Mouse (Mus musculus): ENCODE results near the gene Msl2. TPM values are rescaled to one million over a fixed set of nuclear protein-coding genes. Genes with fewer than 3 reads are reported as not detected.

Msl2 gene
- polyA plus RNA-seq, 1 experiment from 2014 or later, result 4.9 TPM

DNA sequence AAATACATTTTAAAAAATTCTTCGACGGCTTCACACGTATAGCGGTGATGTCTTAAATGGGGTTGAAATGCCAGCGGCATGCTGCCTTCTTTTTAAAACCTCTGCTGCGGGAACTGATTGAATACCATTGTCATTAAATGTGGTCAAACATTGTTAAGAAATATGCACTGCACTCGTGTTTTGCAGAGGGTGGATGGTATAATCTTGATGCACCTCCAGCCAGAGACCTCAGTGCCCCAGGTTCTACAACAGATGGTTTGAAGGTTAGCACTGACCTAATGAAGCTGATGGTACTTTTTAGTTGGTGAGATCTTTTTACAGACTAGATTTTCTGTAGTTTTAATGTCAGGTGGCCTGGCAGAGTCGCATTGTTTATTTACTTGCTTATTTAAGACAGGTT, 1.8 kb downstream of the Msl2 start:
- no peak for ATAC-seq (replicated peaks; ENCODE audit: low FRiP score)
- H3K27me3 ChIP-seq, result no peaks in the 10 kb centered on the region
- WGBS, result under 1% methylated on average over 8 of the region's 8 CpGs
- H3K36me3 ChIP-seq, result no peaks in the 10 kb centered on the region
- peaks cover 28% of the 10 kb centered on the region for H3K4me1 ChIP-seq
- peak overlapping the region; percentile 100; the same call in 1 of the 2 replicates for H3K27ac ChIP-seq
- H3K9ac ChIP-seq, result peak overlapping the region; percentile 97
- peak overlapping the region; percentile 77 for H3K4me2 ChIP-seq
- peak overlapping the region; percentile 98 for H3K4me3 ChIP-seq (replicated peaks)
- no peaks in the 10 kb centered on the region for H3K9me3 ChIP-seq (replicated peaks)

DNA sequence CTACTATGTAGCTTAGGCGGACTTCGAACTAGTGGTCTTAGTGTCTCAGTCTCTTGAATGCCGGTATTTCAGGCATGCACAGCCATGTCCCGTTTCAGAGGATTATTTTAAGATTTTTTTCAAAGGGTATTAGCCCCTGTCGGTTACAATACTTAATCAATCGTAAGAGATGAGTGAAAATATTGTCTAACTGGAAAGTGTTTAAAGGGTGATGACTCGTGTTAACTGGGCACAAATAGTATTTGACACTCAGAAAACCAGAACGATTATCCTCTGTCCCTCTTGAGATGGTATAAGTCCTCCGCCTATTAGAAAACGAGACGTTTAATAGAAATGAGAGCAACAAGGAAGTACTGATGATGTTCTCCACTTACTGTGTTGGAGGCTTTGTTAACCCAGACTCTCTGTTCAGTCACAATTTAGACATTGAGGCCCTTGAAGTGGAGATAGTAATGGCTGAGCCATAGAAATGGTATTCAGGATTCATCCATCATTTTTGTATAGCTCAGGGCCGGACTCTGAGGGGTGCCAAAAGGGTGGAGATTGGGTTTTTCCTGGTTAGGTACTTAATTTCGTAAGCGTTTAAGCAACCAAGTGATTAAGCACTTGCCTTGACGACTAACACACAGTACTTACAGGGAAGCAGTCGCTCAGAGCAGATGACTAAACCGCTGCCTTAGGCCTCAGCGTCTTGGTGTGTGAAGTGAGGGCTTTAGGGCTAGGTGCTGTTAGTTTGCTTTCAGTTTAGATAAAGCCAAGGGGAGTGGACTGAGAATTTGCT, 2.4 kb downstream of the Msl2 start:
- Histone ChIP-seq H3K27ac (peak overlapping the region; percentile 100), H3K4me3 (replicated peaks) (peak overlapping the region; percentile 98), H3K9ac (peak overlapping the region; percentile 97), H3K4me1 (peaks cover 28% of the 10 kb centered on the region), H3K4me2 (peak overlapping the region; percentile 77), H3K9me3 (replicated peaks) (no peaks in the 10 kb centered on the region), H3K36me3 (no peaks in the 10 kb centered on the region), H3K27me3 (no peaks in the 10 kb centered on the region)
- 1% methylated on average over 18 of the region's 18 CpGs for WGBS
- no peak for ATAC-seq (replicated peaks; ENCODE audit: low FRiP score)

DNA sequence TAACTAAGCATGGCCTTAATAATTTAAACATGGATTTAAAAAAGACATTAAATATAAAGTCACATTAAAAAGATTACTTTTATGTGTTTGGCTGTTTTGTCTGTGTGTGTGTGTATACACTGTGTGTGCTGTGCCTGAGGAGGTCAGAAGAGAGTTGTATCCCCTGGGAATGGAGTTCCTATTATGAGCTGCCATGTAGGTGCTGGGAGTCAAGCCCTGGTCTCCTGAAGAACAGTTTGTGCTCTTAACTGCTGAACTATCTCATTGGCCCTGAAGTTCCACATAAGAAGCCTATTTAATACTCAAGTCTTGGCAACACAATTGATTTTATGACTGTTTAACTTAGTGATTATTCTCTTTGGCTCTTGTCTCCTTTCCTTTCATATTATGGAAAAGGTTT, 3.6 kb downstream of the Msl2 start:
- no peaks in the 10 kb centered on the region for H3K9me3 ChIP-seq (replicated peaks)
- H3K36me3 ChIP-seq, result no peaks in the 10 kb centered on the region
- H3K4me2 ChIP-seq, result peak overlapping the region; percentile 77
- H3K4me1 ChIP-seq, result peaks cover 27% of the 10 kb centered on the region
- H3K4me3 ChIP-seq (replicated peaks), result peak overlapping the region; percentile 98
- no peak for ATAC-seq (replicated peaks; ENCODE audit: low FRiP score)
- H3K9ac ChIP-seq, result peak overlapping the region; percentile 97
- no peak overlapping the region for H3K27ac ChIP-seq
- no peaks in the 10 kb centered on the region for H3K27me3 ChIP-seq

GRCm38 (mm10) chr9:101078579-101078978, 4.7 kb downstream of the Msl2 start:
- Histone ChIP-seq H3K9me3 (replicated peaks) (no peaks in the 10 kb centered on the region), H3K27me3 (no peaks in the 10 kb centered on the region), H3K4me3 (replicated peaks) (peak overlapping the region; percentile 21), H3K27ac (no peak overlapping the region), H3K36me3 (peaks cover 2% of the 10 kb centered on the region; the same call in 1 of the 2 replicates), H3K9ac (0 out of 2 replicates have a peak overlapping the region, but pooled peaks have one; percentile 9), H3K4me1 (peaks cover 22% of the 10 kb centered on the region), H3K4me2 (peak overlapping the region; percentile 54)
- WGBS, result 63% methylated on average over 4 of the region's 4 CpGs
- no peak for ATAC-seq (replicated peaks; ENCODE audit: low FRiP score)

- H3K36me3 ChIP-seq, result peaks cover 11% of the 10 kb centered on the region
- no peak overlapping the region for H3K4me2 ChIP-seq
- no peak overlapping the region for H3K4me3 ChIP-seq (replicated peaks)
- 70% methylated on average over 3 of the region's 3 CpGs for WGBS
- H3K27me3 ChIP-seq, result no peaks in the 10 kb centered on the region
- H3K4me1 ChIP-seq, result peaks cover 22% of the 10 kb centered on the region
- ATAC-seq (replicated peaks; ENCODE audit: low FRiP score), result no peak
- H3K9ac ChIP-seq, result 0 out of 2 replicates have a peak overlapping the region, but pooled peaks have one; percentile 4
- H3K9me3 ChIP-seq (replicated peaks), result no peaks in the 10 kb centered on the region
- no peak overlapping the region for H3K27ac ChIP-seq
These were observed 6.3 kb downstream of the Msl2 start for GRCm38 (mm10) chr9:101080046-101080685.

DNA sequence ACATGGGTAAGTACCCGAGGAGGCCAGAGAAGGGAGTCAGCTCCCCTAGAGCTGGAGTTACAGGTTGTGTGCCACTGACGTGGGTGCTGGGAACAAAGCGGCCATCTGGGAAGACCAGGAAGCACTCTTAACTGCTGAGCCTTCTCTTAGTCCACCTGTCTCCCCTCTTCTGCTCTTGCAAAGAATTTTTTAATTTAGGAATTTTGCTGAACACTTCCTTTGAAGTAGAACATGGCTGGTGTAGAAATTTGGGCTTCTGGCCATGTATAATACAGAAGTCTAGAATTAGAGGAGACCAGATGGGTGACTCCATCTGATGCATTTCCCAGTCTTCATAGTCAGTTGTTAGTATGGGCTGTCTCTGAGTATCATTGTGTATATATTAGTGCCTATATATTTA, 9.8 kb downstream of the Msl2 start:
- H3K9ac ChIP-seq, result no peak overlapping the region
- no peak for ATAC-seq (replicated peaks; ENCODE audit: low FRiP score)
- H3K27ac ChIP-seq, result no peak overlapping the region
- H3K4me3 ChIP-seq (replicated peaks), result no peak overlapping the region
- WGBS, result 94% methylated on average over 3 of the region's 3 CpGs
- no peaks in the 10 kb centered on the region for H3K9me3 ChIP-seq (replicated peaks)
- peaks cover 11% of the 10 kb centered on the region for H3K36me3 ChIP-seq
- H3K4me2 ChIP-seq, result no peak overlapping the region
- H3K27me3 ChIP-seq, result no peaks in the 10 kb centered on the region
- H3K4me1 ChIP-seq, result peaks cover 10% of the 10 kb centered on the region

DNA sequence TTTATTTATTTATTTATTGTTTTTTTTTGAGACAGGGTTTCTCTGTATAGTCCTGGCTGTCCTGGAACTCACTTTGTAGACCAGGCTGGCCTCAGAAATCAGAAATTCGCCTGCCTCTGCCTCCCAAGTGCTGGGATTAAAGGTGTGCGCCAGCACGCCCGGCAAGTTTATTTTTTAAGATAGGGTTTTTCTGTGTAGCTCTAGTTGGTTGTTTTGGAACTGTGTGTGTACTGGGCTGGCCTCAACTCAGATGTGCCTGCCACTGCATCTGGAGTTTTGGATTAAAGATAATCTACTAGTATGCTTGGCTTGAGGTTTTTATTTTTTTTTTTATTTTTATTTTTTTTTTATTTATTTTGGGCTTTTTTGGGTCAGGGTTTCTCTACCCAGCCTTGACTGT, 21.5 kb downstream of the Msl2 start:
- Histone ChIP-seq H3K36me3 (peaks cover 19% of the 10 kb centered on the region), H3K4me1 (no peaks in the 10 kb centered on the region), H3K9ac (no peak overlapping the region), H3K27me3 (no peaks in the 10 kb centered on the region), H3K9me3 (replicated peaks) (peaks cover 5% of the 10 kb centered on the region; the same call in 1 of the 2 replicates), H3K27ac (no peak overlapping the region), H3K4me2 (no peak overlapping the region), H3K4me3 (replicated peaks) (no peak overlapping the region)
- ATAC-seq (replicated peaks; ENCODE audit: low FRiP score), result no peak
- 91% methylated on average over 4 of the region's 4 CpGs for WGBS

- ATAC-seq (replicated peaks; ENCODE audit: low FRiP score), result no peak
- Histone ChIP-seq H3K4me2 (no peak overlapping the region), H3K27ac (no peak overlapping the region), H3K36me3 (peaks cover 29% of the 10 kb centered on the region), H3K4me3 (replicated peaks) (no peak overlapping the region), H3K4me1 (no peaks in the 10 kb centered on the region), H3K27me3 (no peaks in the 10 kb centered on the region), H3K9me3 (replicated peaks) (peaks cover 5% of the 10 kb centered on the region; the same call in 1 of the 2 replicates), H3K9ac (no peak overlapping the region)
- 96% methylated on average over 3 of the region's 3 CpGs for WGBS
These were observed 22.6 kb downstream of the Msl2 start for GRCm38 (mm10) chr9:101096461-101096860.

DNA sequence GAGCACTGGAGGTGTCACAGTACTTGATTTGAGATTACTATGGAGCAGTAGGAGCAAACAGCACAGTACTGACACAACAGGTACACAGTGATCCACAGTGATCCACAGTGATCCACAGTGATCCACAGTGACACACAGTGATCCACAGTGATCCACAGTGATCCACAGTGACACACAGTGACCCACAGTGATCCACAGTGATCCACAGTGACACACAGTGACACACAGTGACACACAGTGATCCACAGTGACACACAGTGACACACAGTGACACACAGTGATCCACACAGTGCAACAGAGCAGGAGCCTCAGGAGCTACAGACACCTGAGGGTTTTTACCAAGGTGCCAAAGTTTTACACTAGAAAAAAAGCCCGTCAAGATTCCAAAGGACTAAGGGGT, 23.6 kb downstream of the Msl2 start:
- H3K27me3 ChIP-seq, result no peaks in the 10 kb centered on the region
- H3K4me3 ChIP-seq (replicated peaks), result no peak overlapping the region
- ATAC-seq (replicated peaks; ENCODE audit: low FRiP score), result no peak
- H3K36me3 ChIP-seq, result peaks cover 39% of the 10 kb centered on the region
- no peak overlapping the region for H3K4me2 ChIP-seq
- 85% methylated on average over 1 of the region's 1 CpGs for WGBS
- no peaks in the 10 kb centered on the region for H3K4me1 ChIP-seq
- H3K27ac ChIP-seq, result no peak overlapping the region
- H3K9ac ChIP-seq, result no peak overlapping the region
- H3K9me3 ChIP-seq (replicated peaks), result peaks cover 5% of the 10 kb centered on the region; the same call in 1 of the 2 replicates

DNA sequence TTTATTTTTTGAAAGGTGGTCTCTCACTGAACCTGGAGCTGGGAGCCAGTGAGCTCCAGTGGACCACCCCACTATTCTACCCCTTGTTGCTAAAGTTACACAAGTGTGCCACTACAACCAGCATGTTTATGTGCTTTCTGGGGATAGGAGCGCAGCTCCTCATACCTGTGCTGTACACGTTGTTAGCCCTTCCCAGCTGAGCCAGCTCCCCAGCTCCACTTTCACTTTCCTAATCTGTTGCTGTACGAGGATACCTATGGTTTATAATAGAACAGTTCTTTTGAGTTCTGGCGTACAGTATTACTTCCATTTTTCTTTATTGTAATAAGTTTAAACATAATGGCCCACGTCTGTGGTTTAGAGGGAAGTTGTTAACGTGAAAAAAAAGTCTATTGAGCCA, 25.5 kb downstream of the Msl2 start:
- no peaks in the 10 kb centered on the region for H3K4me1 ChIP-seq
- 83% methylated on average over 6 of the region's 6 CpGs for WGBS
- no peak overlapping the region for H3K4me2 ChIP-seq
- no peak overlapping the region for H3K4me3 ChIP-seq (replicated peaks)
- peaks cover 38% of the 10 kb centered on the region for H3K36me3 ChIP-seq
- no peak overlapping the region for H3K27ac ChIP-seq
- peaks cover 5% of the 10 kb centered on the region; the same call in 1 of the 2 replicates for H3K9me3 ChIP-seq (replicated peaks)
- ATAC-seq (replicated peaks; ENCODE audit: low FRiP score), result no peak
- no peaks in the 10 kb centered on the region for H3K27me3 ChIP-seq
- H3K9ac ChIP-seq, result no peak overlapping the region

DNA sequence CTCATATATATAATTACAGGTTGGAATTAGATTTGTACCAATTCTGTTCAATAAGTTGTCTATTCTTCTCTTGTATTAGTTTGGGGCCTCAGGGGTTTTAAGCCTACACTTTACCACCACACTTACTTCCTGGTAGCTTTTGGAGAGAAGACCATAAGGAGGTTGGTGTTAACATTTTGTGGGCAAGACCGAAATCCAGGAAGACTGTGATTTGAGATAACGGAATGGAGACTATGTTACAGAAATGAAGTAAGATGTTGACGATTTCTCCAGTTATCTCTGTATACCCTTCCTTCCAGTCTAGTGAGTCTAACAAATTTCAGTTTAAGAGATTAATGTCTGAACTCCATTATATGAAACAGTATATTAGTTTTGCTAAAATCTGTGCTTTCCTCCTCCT, 26.3 kb downstream of the Msl2 start:
- Histone ChIP-seq H3K4me2 (no peak overlapping the region), H3K9me3 (replicated peaks) (peaks cover 5% of the 10 kb centered on the region; the same call in 1 of the 2 replicates), H3K4me1 (0 out of 2 replicates have a peak, but pooled peaks cover 3% of the 10 kb centered on the region), H3K9ac (no peak overlapping the region), H3K36me3 (peaks cover 42% of the 10 kb centered on the region), H3K4me3 (replicated peaks) (no peak overlapping the region), H3K27me3 (no peaks in the 10 kb centered on the region), H3K27ac (no peak overlapping the region)
- WGBS, result 87% methylated on average over 3 of the region's 3 CpGs
- no peak for ATAC-seq (replicated peaks; ENCODE audit: low FRiP score)

- no peak for ATAC-seq (replicated peaks; ENCODE audit: low FRiP score)
These were observed 27.6 kb downstream of the Msl2 start for GRCm38 (mm10) chr9:101101547-101101946.

More at GRCm38 (mm10) chr9:101101547-101101946, 27.6 kb downstream of the Msl2 start:
- Histone ChIP-seq H3K9me3 (replicated peaks) (peaks cover 5% of the 10 kb centered on the region; the same call in 1 of the 2 replicates), H3K9ac (no peak overlapping the region), H3K4me1 (0 out of 2 replicates have a peak, but pooled peaks cover 3% of the 10 kb centered on the region), H3K27me3 (no peaks in the 10 kb centered on the region), H3K4me3 (replicated peaks) (no peak overlapping the region), H3K36me3 (peaks cover 52% of the 10 kb centered on the region), H3K4me2 (no peak overlapping the region), H3K27ac (no peak overlapping the region)
- 94% methylated on average over 8 of the region's 8 CpGs for WGBS

Data from kidney, embryonic 15.5 days (tissue).